Mouse (Mus musculus) midbrain, embryonic 16.5 days (tissue): ENCODE measurements at regions not wholly inside any gene's neighbourhood (a gene's known extent, or its start where the extent isn't known, plus 50 kb on each side); places are given as distances from the start of the nearest gene placed in this dataset.

ENCODE experiments used
- ATAC-seq: fragments of 200-750 bp; cut with Nextera tagmentation; 2 replicates; pipeline ENCODE4 v1.8.0; 2017; ENCODE audit warnings: moderate TSS enrichment
- H3K27ac ChIP-seq: fragments of 300-500 bp; sonication (generic); 2 replicates; pipeline ENCODE4 v1.5.1; 2014; ENCODE audit warnings: mild to moderate bottlenecking, low read length, mixed read lengths
- H3K27me3 ChIP-seq: fragments of 300-500 bp; sonication (generic); 2 replicates; pipeline ENCODE4 v1.6.1; 2014; ENCODE audit warnings: low read depth, low read length, mixed read lengths; ENCODE audit not compliant: control insufficient read depth, insufficient read depth
- H3K36me3 ChIP-seq: fragments of 300-500 bp; sonication (generic); 2 replicates; pipeline ENCODE4 v1.6.1; 2014; ENCODE audit warnings: mild to moderate bottlenecking, low read length, moderate library complexity, mixed read lengths; ENCODE audit not compliant: control insufficient read depth, insufficient read depth
- H3K4me1 ChIP-seq: fragments of 300-500 bp; sonication (generic); 2 replicates; pipeline ENCODE4 v1.6.1; 2014; ENCODE audit warnings: mild to moderate bottlenecking, low read length, mixed read lengths; ENCODE audit not compliant: control insufficient read depth, insufficient read depth
- H3K4me2 ChIP-seq: fragments of 300-500 bp; sonication (generic); 2 replicates; pipeline ENCODE4 v1.6.1; 2014; ENCODE audit warnings: mild to moderate bottlenecking, low read length, mixed read lengths
- H3K4me3 ChIP-seq: fragments of 300-500 bp; sonication (generic); 2 replicates; pipeline ENCODE4 v1.5.1; 2014; ENCODE audit warnings: low read depth, mild to moderate bottlenecking, low read length, moderate library complexity, mixed read lengths
- H3K9ac ChIP-seq: fragments of 300-500 bp; sonication (generic); 2 replicates; pipeline ENCODE4 v1.6.1; 2014; ENCODE audit warnings: low read depth, low read length, mixed read lengths
- H3K9me3 ChIP-seq: fragments of 300-500 bp; sonication (generic); replicated peaks from 2 replicates; pipeline ENCODE4 v1.6.1; 2014; ENCODE audit warnings: mild to moderate bottlenecking, low read length, mixed read lengths; ENCODE audit not compliant: control insufficient read depth, poor library complexity, severe bottlenecking
- WGBS: fragments of 180-500 bp; shearing (Covaris S2); extraction: QIAGEN DNeasy Blood & Tissue Kit; methylation state at CpG from one replicate; pipeline ENCODE4 v1.1.7; 2014; 5-methylcytosine and 5-hydroxymethylcytosine counted together

DNA sequence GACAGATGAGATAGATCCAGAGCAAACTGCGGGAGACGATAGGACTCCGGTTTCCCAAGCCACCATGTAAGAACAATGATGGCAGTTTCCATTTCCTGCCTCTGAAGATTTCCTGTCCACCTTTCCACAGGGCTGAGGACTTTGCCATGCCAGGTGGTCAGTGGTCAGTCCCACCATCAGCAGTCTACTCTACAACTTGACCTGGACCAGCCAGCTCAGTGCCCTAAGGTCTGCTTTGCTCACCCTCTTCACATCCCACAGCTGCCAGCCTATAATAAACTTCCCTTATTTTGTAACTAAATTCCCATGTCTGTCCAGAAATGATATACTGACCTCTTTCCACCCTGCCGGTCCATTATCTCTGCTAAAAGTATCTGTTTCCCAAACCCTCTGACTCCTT is 315.7 kb upstream of the Spred2 start:
- Histone ChIP-seq H3K36me3 (no peaks in the 10 kb centered on the region), H3K27ac (no peak overlapping the region)

DNA sequence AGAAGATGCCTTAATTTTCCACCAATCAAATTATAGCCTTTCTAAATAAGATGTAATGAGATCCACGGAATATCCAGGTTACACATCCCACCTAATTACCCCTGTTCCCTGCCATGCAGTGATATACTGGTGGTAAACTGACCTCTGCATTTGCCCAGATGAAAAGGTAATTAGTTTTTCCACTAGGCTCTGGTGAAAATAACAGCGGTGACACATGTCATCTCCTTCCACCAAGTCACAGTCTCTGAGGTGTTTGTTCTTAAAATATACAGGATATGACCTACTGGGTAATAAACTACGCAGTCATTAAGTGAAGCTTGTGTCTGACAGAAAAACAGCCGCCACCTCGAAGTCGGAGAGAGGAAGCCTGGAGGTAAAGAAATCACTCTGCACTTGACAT is 313.6 kb upstream of the Spred2 start:
- WGBS, result 68% methylated on average over 6 of the region's 6 CpGs
- no peak overlapping the region for H3K4me3 ChIP-seq
- H3K9me3 ChIP-seq, result no peaks in the 10 kb centered on the region
- no peak overlapping the region for H3K27ac ChIP-seq
- no peak for ATAC-seq
- no peaks in the 10 kb centered on the region for H3K36me3 ChIP-seq
- no peak overlapping the region for H3K4me2 ChIP-seq
- no peaks in the 10 kb centered on the region for H3K4me1 ChIP-seq
- H3K9ac ChIP-seq, result no peak overlapping the region
- no peaks in the 10 kb centered on the region for H3K27me3 ChIP-seq

More for the DNA sequence above, 315.7 kb upstream of the Spred2 start:
- H3K9ac ChIP-seq, result no peak overlapping the region
- H3K4me3 ChIP-seq, result no peak overlapping the region
- no peaks in the 10 kb centered on the region for H3K27me3 ChIP-seq
- H3K4me1 ChIP-seq, result no peaks in the 10 kb centered on the region
- no peak for ATAC-seq
- H3K9me3 ChIP-seq, result no peaks in the 10 kb centered on the region
- H3K4me2 ChIP-seq, result no peak overlapping the region
- WGBS, result 90% methylated on average over 4 of the region's 4 CpGs

DNA sequence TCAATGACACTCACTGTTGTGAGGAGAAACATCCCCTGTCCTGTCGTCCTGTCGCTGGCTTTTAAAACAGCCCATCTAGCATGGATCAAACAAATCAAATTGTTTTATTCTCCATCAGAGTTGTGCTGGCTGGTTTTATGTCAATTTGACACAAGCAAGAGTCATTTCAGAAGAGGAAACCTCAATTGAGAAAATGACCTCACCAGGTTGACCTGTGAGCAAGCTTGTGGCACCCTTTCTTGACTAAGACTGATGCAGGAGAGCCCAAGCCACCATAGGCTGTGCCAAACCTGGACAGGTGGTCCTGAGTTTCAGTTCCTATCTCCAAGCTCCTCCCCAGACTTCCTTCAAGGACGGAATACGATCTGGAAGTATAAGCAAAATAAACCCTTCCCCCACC is 313.0 kb upstream of the Spred2 start:
- Histone ChIP-seq H3K4me1 (no peaks in the 10 kb centered on the region), H3K9me3 (no peaks in the 10 kb centered on the region), H3K27ac (no peak overlapping the region), H3K9ac (no peak overlapping the region), H3K27me3 (no peaks in the 10 kb centered on the region), H3K4me3 (no peak overlapping the region), H3K4me2 (no peak overlapping the region), H3K36me3 (no peaks in the 10 kb centered on the region)
- WGBS, result 93% methylated on average over 4 of the region's 4 CpGs
- no peak for ATAC-seq

DNA sequence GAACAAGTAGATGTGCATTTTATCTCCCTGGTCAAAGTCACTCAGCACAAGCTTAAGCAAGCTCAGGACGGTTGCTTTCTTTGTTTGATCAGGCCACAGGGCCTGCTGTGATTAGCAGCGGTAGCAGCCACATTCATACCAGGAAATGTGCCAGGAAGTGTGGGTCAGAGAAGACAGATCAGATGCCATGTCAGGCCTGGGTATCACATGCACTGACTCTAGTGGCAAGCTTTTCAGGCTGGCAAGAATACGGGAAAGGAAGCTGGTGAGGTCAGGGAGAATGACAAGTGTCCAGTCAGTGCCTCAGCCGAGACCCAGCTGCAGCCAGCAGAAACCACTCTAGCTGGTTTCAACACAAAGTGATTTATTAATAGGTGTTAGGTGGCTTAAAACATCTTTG is 307.7 kb upstream of the Spred2 start:
- H3K4me3 ChIP-seq, result no peak overlapping the region
- 64% methylated on average over 4 of the region's 4 CpGs for WGBS
- H3K27me3 ChIP-seq, result no peaks in the 10 kb centered on the region
- H3K4me2 ChIP-seq, result no peak overlapping the region
- H3K27ac ChIP-seq, result no peak overlapping the region
- no peaks in the 10 kb centered on the region for H3K4me1 ChIP-seq
- no peak overlapping the region for H3K9ac ChIP-seq
- no peaks in the 10 kb centered on the region for H3K36me3 ChIP-seq
- ATAC-seq, result no peak
- no peaks in the 10 kb centered on the region for H3K9me3 ChIP-seq

DNA sequence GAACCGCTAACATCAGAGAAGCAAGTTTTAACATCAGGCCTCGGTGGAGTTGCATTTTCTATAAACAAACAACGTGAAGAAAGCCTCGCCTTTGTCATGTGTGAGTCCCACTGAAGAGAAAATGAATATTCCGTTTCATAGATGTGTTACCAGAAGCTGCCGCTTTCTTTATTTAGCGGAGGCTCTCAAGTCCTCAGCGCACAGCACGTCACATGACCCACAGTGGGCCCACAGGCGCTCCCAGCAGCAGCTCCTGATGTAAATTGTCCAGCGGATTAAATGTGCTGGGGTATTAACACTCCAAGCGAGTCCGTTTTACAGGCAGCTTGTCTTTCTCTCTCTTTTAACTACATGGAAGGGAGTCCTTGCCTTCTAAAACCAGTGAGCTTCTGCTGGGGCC is 304.7 kb upstream of the Spred2 start:
- H3K9ac ChIP-seq, result no peak overlapping the region
- no peaks in the 10 kb centered on the region for H3K9me3 ChIP-seq
- 72% methylated on average over 13 of the region's 13 CpGs for WGBS
- no peak overlapping the region for H3K4me2 ChIP-seq
- H3K4me1 ChIP-seq, result no peaks in the 10 kb centered on the region
- no peaks in the 10 kb centered on the region for H3K36me3 ChIP-seq
- no peak overlapping the region for H3K27ac ChIP-seq
- H3K27me3 ChIP-seq, result no peaks in the 10 kb centered on the region
- no peak overlapping the region for H3K4me3 ChIP-seq
- no peak for ATAC-seq

DNA sequence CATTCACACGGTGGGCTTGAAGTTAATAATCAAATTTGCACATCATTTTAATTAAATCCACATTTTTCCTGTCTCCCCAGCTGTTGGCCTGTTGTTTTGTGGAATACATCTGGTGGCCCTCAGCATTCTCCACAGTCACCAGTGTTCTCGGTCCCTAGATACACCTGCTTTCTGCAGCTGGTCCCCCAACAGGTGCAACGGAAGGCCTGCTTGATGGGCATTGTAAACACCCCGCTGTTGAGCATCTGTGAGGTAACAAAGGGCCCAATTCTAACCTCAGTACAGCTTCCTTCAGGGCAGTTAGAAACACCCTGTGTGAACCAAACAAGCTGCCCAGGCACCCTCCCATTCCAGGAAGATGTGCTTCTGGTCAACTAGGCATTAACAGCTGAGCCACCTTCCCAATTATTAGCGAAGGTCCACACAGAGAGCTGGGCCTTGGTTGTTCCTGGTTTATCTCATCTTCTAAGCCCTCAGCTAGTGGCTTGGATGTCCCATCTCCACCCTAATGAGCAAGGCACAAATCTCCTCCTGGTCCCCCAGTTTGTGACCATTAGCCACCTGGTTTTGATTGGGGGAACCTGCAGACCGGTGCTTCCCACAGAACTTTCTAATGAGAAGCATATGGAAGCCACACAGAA is 293.0 kb upstream of the Spred2 start:
- ATAC-seq, result no peak
- 90% methylated on average over 6 of the region's 6 CpGs for WGBS

DNA sequence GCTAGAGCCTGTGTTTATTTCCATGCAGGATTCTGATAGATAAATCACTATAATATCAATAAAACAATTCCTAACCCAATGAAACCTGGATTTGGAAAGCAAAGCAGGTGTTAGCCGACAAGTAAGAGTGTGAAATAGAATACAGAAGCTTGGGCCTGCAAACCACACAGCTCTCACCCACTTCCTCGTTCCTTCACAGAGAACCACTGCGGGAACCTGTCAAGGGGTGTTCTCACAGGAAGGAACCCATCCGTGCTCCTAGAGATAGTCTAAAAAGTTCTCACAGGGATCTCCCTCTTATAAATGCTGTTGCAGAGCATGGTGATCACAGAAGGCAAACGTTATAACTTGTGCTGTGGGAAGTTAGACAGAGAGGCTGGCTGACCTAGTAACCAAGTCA is 291.7 kb upstream of the Spred2 start:
- 85% methylated on average over 5 of the region's 5 CpGs for WGBS
- no peak overlapping the region for H3K4me2 ChIP-seq
- H3K4me3 ChIP-seq, result no peak overlapping the region
- no peaks in the 10 kb centered on the region for H3K4me1 ChIP-seq
- ATAC-seq, result no peak
- H3K27me3 ChIP-seq, result no peaks in the 10 kb centered on the region
- H3K36me3 ChIP-seq, result no peaks in the 10 kb centered on the region
- no peak overlapping the region for H3K27ac ChIP-seq
- H3K9me3 ChIP-seq, result no peaks in the 10 kb centered on the region
- no peak overlapping the region for H3K9ac ChIP-seq

More for the DNA sequence above, 293.0 kb upstream of the Spred2 start:
- Histone ChIP-seq H3K4me3 (no peak overlapping the region), H3K36me3 (no peaks in the 10 kb centered on the region), H3K4me1 (no peaks in the 10 kb centered on the region), H3K27me3 (no peaks in the 10 kb centered on the region), H3K27ac (no peak overlapping the region), H3K4me2 (no peak overlapping the region), H3K9ac (no peak overlapping the region), H3K9me3 (no peaks in the 10 kb centered on the region)

DNA sequence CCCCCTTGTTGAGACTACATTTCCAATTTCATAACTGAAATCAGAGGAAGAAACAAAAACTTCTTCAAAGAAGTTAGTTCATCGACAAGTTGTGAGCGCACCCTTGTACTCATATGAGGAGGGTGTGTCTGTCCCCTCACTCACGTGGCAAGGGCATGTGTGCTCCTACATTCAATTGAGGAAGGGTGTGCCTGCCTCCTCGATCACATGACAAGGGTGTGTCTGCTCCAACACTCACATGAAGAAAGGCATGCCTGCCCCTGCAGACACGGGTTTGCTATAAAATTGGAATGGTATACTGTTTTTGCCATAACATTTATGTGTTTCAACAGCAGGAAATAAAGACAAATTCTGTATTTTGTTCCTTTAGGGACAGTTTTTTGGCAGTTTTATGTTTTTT is 290.6 kb upstream of the Spred2 start:
- H3K4me3 ChIP-seq, result no peak overlapping the region
- no peak for ATAC-seq
- H3K36me3 ChIP-seq, result no peaks in the 10 kb centered on the region
- no peaks in the 10 kb centered on the region for H3K4me1 ChIP-seq
- H3K27me3 ChIP-seq, result no peaks in the 10 kb centered on the region
- no peak overlapping the region for H3K9ac ChIP-seq
- no peak overlapping the region for H3K27ac ChIP-seq
- H3K4me2 ChIP-seq, result no peak overlapping the region
- 91% methylated on average over 5 of the region's 5 CpGs for WGBS
- no peaks in the 10 kb centered on the region for H3K9me3 ChIP-seq

DNA sequence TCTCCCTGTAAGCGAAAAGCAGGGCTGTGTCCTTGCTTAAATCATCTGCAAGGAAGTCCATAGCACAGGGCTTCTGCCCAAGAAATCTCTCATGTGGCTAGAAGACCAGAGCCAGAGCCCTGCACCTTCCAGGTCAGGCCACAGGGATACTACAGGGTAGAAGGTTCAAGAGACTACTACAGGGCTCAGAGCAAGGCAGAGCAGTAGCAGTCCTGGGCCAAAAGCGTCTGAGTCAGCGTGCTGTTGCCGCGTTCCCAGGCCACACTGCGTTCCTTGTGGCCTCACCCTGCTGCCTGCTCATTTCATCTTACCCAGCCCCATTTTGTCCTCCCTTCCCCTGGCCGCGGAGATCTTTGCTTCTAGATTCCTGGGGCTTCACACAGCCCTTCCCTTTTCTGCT is 283.0 kb upstream of the Spred2 start:
- Histone ChIP-seq H3K4me2 (no peak overlapping the region), H3K36me3 (no peaks in the 10 kb centered on the region), H3K4me1 (no peaks in the 10 kb centered on the region), H3K27me3 (no peaks in the 10 kb centered on the region), H3K9me3 (no peaks in the 10 kb centered on the region), H3K27ac (no peak overlapping the region), H3K4me3 (no peak overlapping the region), H3K9ac (no peak overlapping the region)
- WGBS, result 74% methylated on average over 8 of the region's 8 CpGs
- no peak for ATAC-seq
